Mouse (Mus musculus): ENCODE data around the gene Btnl10. TPM values are rescaled to one million over a fixed set of nuclear protein-coding genes. Genes with fewer than 3 reads are reported as not detected.

The Btnl10 gene
- total and polyA plus RNA-seq, 3 experiments, result not detected

DNA sequence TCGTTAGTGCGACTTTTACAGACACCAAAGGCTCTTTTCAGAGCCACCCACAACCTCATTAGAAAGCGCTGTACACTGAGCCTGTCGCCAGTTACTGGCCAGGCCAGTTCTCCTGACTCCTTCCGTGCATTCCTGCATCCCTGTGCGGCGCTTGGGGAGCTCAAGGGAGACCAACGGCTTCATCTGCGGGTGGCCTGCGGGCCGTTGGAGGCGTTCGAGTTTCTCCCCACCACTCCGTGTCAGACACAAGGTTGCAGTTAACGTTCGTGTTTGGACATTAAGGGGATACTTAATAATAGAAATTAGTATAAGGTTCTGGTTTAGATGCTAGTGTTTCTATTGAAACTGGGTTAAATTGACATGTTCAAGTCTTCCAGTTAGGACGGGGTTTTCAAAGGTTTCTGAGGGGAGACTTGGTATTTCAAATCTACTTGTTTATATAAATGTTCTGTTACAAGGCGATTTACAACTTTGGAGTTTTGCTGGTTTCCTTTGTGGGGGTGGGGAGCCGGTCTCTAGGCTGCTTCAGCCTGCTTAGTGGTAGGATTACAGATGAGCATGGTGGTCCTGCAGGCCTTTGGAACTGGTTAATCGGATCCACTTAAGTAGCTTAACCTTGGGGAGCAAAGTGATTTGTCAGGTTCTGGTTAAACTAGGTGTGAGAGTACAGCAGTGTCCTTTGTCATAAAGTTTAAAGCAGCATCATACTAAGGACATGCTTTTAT is 37.6 kb downstream of the Btnl10 start:
- peaks cover 13 to 51% of the 10 kb centered on the region in 2 experiments for H3K4me1 ChIP-seq (ENCODE audit: control insufficient read depth in 1 of 2, insufficient read depth in 2 of 2)
- H3K27ac ChIP-seq (ENCODE audit: insufficient read depth, low read depth), result peak overlapping the region; percentile 93
- DNase-seq (ENCODE audit: extremely low read depth), result peak; percentile 37
- H3K9me3 ChIP-seq (replicated peaks; ENCODE audit: low read length), result no peaks in the 10 kb centered on the region
- peaks cover 2 to 14% of the 10 kb centered on the region in 2 experiments for H3K36me3 ChIP-seq (replicated peaks in 1 of 2; ENCODE audit: control insufficient read depth in 1 of 2, insufficient read depth in 1 of 2, low read length in 1 of 2)
- peak overlapping the region; percentile 96 for H3K4me2 ChIP-seq (ENCODE audit: insufficient read depth, low read depth, poor library complexity, severe bottlenecking)
- dilution Hi-C loops (cut with MboI; ENCODE audit: extremely low pct_ligation_motif_present, extremely low pct_unique_long_range_greater_than_20kb, low sequenced_read_pairs) (no loop called here), in situ Hi-C loops (cut with MboI; ENCODE audit: low pct_ligation_motif_present, low pct_unique_long_range_greater_than_20kb, low sequenced_read_pairs) (loop anchor here (5.0 kb wide), 1 partner anchor 33 kb away; no protein-coding TSS in a partner anchor)
- H3K4me3 ChIP-seq (replicated peaks in 1 of 3; ENCODE audit: low read depth in 2 of 3, low read length in 2 of 3, poor library complexity in 1 of 3), result peak overlapping the region; percentile 72 to 78 (median 72)
- H3K79me2 ChIP-seq (replicated peaks; ENCODE audit: control insufficient read depth, extremely low read depth, insufficient read depth, poor library complexity, severe bottlenecking), result peaks cover 2% of the 10 kb centered on the region; the same call in 1 of the 2 replicates
- peaks cover 26% of the 10 kb centered on the region for H3K27me3 ChIP-seq (replicated peaks)
- H3K9ac ChIP-seq (ENCODE audit: insufficient read depth, low read depth), result peak overlapping the region; percentile 83
- TF ChIP-seq TBP (conservative IDR thresholded peaks at IDR 0.05; ENCODE audit: low read depth, low read length) (no peak), MAZ (IDR thresholded peaks at IDR 0.05; ENCODE audit: low read depth, low read length) (0 out of 2 replicates have a peak, but pooled peaks have one; percentile 52), MAX (IDR thresholded peaks at IDR 0.05; ENCODE audit: low read length) (no peak), MYC (IDR thresholded peaks at IDR 0.05; ENCODE audit: low read depth, low read length) (no peak), SMC3 (IDR thresholded peaks at IDR 0.05; ENCODE audit: low read depth, low read length) (peak; percentile 16), CHD2 (IDR thresholded peaks at IDR 0.05; ENCODE audit: low read length) (0 out of 2 replicates have a peak, but pooled peaks have one; percentile 16), PAX5 (IDR thresholded peaks at IDR 0.05; ENCODE audit: low read length) (no peak), KAT2A (IDR thresholded peaks at IDR 0.05; ENCODE audit: insufficient replicate concordance, low read length) (no peak), ZMIZ1 (IDR thresholded peaks at IDR 0.05; ENCODE audit: low read depth, low read length) (no peak), CHD1 (IDR thresholded peaks at IDR 0.05; ENCODE audit: low read depth, low read length) (peak; percentile 62; the same call in 1 of the 2 replicates), IRF4 (IDR thresholded peaks at IDR 0.05; ENCODE audit: low read depth, low read length) (no peak), NELFE (IDR thresholded peaks at IDR 0.05; ENCODE audit: low read depth, low read length) (no peak), RAD21 (IDR thresholded peaks at IDR 0.05; ENCODE audit: low read depth, low read length) (no peak), ETS1 (conservative IDR thresholded peaks at IDR 0.05; ENCODE audit: low read depth, low read length) (no peak), CTCF (conservative IDR thresholded peaks at IDR 0.05 in 1 of 2, IDR thresholded peaks at IDR 0.05 in 1 of 2; ENCODE audit: low read depth in 2 of 2, low read length in 2 of 2) (no peak), HCFC1 (IDR thresholded peaks at IDR 0.05; ENCODE audit: low read depth, low read length) (no peak), E2F4 (IDR thresholded peaks at IDR 0.05; ENCODE audit: insufficient replicate concordance, low read depth, low read length) (no peak), ZNF384 (IDR thresholded peaks at IDR 0.05; ENCODE audit: low read depth, low read length) (no peak), JUN (IDR thresholded peaks at IDR 0.05; ENCODE audit: insufficient read depth, low read depth, low read length) (no peak), ZKSCAN1 (IDR thresholded peaks at IDR 0.05; ENCODE audit: borderline replicate concordance, low read depth, low read length) (no peak), USF2 (conservative IDR thresholded peaks at IDR 0.05; ENCODE audit: low read depth, low read length) (no peak; the same call in 1 of the 2 replicates), MAFK (IDR thresholded peaks at IDR 0.05; ENCODE audit: insufficient replicate concordance, low read length) (no peak), SIN3A (IDR thresholded peaks at IDR 0.05; ENCODE audit: low read length) (0 out of 2 replicates have a peak, but pooled peaks have one; percentile 15), BHLHE40 (IDR thresholded peaks at IDR 0.05; ENCODE audit: low read depth, low read length) (no peak), RCOR1 (conservative IDR thresholded peaks at IDR 0.05; ENCODE audit: low read depth, low read length) (no peak), POLR2A (IDR thresholded peaks at IDR 0.05; ENCODE audit: low read depth, low read length) (no peak; the same call in 1 of the 2 replicates), JUND (conservative IDR thresholded peaks at IDR 0.05; ENCODE audit: low read depth, low read length) (no peak), POLR2AphosphoS2 (IDR thresholded peaks at IDR 0.05; ENCODE audit: low read depth, low read length) (peak; percentile 62; the same call in 1 of the 2 replicates), ELF1 (IDR thresholded peaks at IDR 0.05; ENCODE audit: low read depth, low read length) (no peak), GABPA (IDR thresholded peaks at IDR 0.05; ENCODE audit: insufficient replicate concordance, low read depth, low read length) (no peak), ZC3H11A (IDR thresholded peaks at IDR 0.05; ENCODE audit: low read depth, low read length) (no peak), NRF1 (IDR thresholded peaks at IDR 0.05; ENCODE audit: low read depth, low read length) (no peak), UBTF (IDR thresholded peaks at IDR 0.05; ENCODE audit: low read depth, low read length) (no peak)
